Mouse (Mus musculus) A20 (cell line): Measurements from ENCODE around the gene Zfp428.
"Not testable (repeated sequence)": the region's sequence is repeated elsewhere in the genome, so short reads cannot be mapped to it uniquely, and the experiment has no call there.

Experiments used
- DNase-seq: peaks from one replicate; pipeline ENCODE4 v3.0.0-alpha.2; 2011; ENCODE audit warnings: low read depth, low spot score

The Zfp428 gene

GRCm38 (mm10) chr7:24520054-24520453 is 13.2 kb downstream of the Zfp428 start:
- DNase-seq = not testable (repeated sequence)

- DNase-seq = no peak
Measured at GRCm38 (mm10) chr7:24522805-24523204, 16.0 kb downstream of the Zfp428 start.

GRCm38 (mm10) chr7:24523723-24524122 is 16.9 kb downstream of the Zfp428 start:
- DNase-seq = peak; percentile 65

GRCm38 (mm10) chr7:24524978-24525377 is 18.2 kb downstream of the Zfp428 start:
- peak; percentile 35 for DNase-seq

GRCm38 (mm10) chr7:24525686-24526420 is 19.0 kb downstream of the Zfp428 start:
- no peak for DNase-seq

- DNase-seq = no peak
Measured at GRCm38 (mm10) chr7:24528861-24529260, 22.1 kb downstream of the Zfp428 start.

- no peak for DNase-seq
Measured at GRCm38 (mm10) chr7:24529580-24529979, 22.8 kb downstream of the Zfp428 start.

GRCm38 (mm10) chr7:24530062-24530931 is 23.5 kb downstream of the Zfp428 start, which contains the start of gene Irgq:
TSS of gene Irgq (plus strand) at chr7:24530689.
- DNase-seq = peak; percentile 99

- DNase-seq = peak; percentile 89
Measured at GRCm38 (mm10) chr7:24531211-24531971, 24.6 kb downstream of the Zfp428 start.

- no peak for DNase-seq
Measured at GRCm38 (mm10) chr7:24533031-24533571, 26.3 kb downstream of the Zfp428 start.

GRCm38 (mm10) chr7:24533806-24534205 is 27.0 kb downstream of the Zfp428 start:
- no peak for DNase-seq

GRCm38 (mm10) chr7:24534301-24534700 is 27.5 kb downstream of the Zfp428 start:
- no peak for DNase-seq

GRCm38 (mm10) chr7:24537081-24537480 is 30.3 kb downstream of the Zfp428 start:
- no peak for DNase-seq

- DNase-seq = no peak
Measured at GRCm38 (mm10) chr7:24537591-24537990, 30.8 kb downstream of the Zfp428 start.

- DNase-seq = no peak
Measured at GRCm38 (mm10) chr7:24538154-24538553, 31.3 kb downstream of the Zfp428 start.

GRCm38 (mm10) chr7:24538701-24539100 is 31.9 kb downstream of the Zfp428 start:
- DNase-seq = no peak

- DNase-seq = no peak
Measured at GRCm38 (mm10) chr7:24539686-24540085, 32.9 kb downstream of the Zfp428 start.

- DNase-seq = peak; percentile 60
Measured at GRCm38 (mm10) chr7:24544506-24544905, 37.7 kb downstream of the Zfp428 start.

GRCm38 (mm10) chr7:24546068-24546614 is 39.3 kb downstream of the Zfp428 start, which contains the start of the genes Pinlyp and Xrcc1:
TSS of gene Pinlyp (minus strand) at chr7:24546118.
TSS of gene Xrcc1 (plus strand) at chr7:24546289.
- no peak for DNase-seq

- peak; percentile 99 for DNase-seq
Measured at GRCm38 (mm10) chr7:24546634-24547389, 40.0 kb downstream of the Zfp428 start.
